Mouse (Mus musculus): ENCODE results near the gene Wwtr1. TPM values are rescaled to one million over a fixed set of nuclear protein-coding genes. Genes with fewer than 3 reads are reported as not detected.

Gene Wwtr1
- polyA plus RNA-seq, 1 experiment from 2014 or later = 29.9 TPM

DNA sequence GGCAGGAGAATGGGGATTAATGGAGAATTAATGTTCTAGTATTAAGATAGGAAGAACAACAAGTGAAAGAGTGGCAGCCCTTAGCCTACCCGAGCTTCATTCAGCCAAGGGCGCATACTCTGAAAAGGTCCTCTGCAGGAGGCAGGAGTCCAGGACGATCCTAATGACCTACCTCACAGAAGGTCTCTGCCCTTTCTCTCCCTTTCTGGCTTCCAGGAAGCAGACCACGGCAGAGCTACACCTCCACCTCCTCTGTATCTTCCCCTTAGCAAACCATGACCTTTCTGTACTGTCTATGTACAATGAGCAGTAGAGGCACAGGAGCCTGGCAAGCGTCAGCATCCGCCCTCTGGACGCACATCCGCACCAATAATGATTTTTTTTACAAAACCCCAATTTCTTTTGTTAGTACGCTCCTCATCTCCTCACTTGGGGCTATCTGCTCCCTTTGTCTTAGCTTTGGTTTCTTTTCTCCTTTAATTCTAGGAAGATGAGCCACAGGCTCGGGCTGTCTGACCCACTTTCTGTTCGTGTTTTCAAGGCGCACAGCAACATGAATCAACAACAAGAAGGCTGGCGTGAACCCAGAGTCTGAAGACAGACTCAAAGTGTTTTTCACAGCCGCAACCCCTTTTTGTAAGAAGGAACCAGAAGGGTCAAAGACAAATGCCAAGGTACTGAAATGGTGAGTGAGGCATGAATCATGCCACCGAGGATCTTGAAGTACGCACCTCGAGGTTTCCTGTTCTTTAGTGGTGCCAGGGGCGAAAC is 63.7 kb downstream of the Wwtr1 start:
- no peak for ATAC-seq (ENCODE audit: low read depth)
- Histone ChIP-seq H3K9me3 (ENCODE audit: control insufficient read depth, low read length) (no peaks in the 10 kb centered on the region), H3K27me3 (ENCODE audit: control insufficient read depth, insufficient read depth, low read depth, low read length) (no peaks in the 10 kb centered on the region), H3K4me1 (replicated peaks; ENCODE audit: control insufficient read depth, insufficient read depth, low read length) (peaks cover 18% of the 10 kb centered on the region), H3K4me2 (ENCODE audit: low read depth, low read length) (no peak overlapping the region), H3K9ac (ENCODE audit: low read length) (no peak overlapping the region), H3K27ac (ENCODE audit: low read length) (no peak overlapping the region), H3K36me3 (ENCODE audit: control insufficient read depth, insufficient read depth, low read length) (no peaks in the 10 kb centered on the region), H3K4me3 (ENCODE audit: low read length) (no peak overlapping the region)
- 75% methylated on average over 18 of the region's 18 CpGs for WGBS

DNA sequence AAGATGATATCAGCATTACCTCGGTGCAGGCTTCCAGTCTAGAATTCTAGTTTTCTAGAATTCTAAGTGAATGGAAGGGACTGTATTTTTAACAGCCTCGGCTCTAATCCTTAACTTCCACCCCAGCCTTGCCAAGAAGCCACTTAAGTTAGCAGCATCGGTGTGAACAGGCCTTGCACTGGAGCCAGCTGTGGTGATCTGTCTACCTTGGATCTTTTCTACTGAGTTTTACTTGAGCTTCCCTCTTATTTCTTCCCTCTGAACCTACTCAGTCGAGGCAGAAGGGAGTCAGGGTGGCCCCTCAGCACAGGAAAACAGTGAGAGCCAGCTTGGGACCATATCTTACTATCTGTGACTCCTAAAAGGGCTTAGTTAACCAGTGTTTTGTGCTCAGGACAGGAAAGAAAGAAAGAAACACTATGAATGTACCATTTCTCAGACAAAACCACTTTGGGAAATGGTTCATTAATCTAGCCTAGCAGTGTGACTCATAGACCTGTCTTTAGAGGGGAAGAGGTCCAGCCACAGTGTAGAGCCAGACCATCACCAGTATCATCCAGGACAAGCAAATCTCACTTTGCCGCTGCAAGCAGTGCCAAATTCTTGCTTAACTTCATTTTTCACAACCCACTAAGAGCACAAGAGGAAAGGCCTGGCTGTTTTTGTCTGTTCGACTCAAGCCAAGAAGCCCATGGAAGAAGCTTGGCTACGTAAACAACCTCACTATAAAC is 65.6 kb downstream of the Wwtr1 start:
- Histone ChIP-seq H3K36me3 (ENCODE audit: control insufficient read depth, insufficient read depth, low read length) (no peaks in the 10 kb centered on the region), H3K4me2 (ENCODE audit: low read depth, low read length) (no peak overlapping the region), H3K4me1 (replicated peaks; ENCODE audit: control insufficient read depth, insufficient read depth, low read length) (peaks cover 18% of the 10 kb centered on the region), H3K27ac (ENCODE audit: low read length) (peak overlapping the region; percentile 56; the same call in 1 of the 2 replicates), H3K27me3 (ENCODE audit: control insufficient read depth, insufficient read depth, low read depth, low read length) (no peaks in the 10 kb centered on the region), H3K9ac (ENCODE audit: low read length) (no peak overlapping the region; the same call in 1 of the 2 replicates), H3K4me3 (ENCODE audit: low read length) (no peak overlapping the region), H3K9me3 (ENCODE audit: control insufficient read depth, low read length) (no peaks in the 10 kb centered on the region)
- ATAC-seq (ENCODE audit: low read depth) = peak; percentile 75
- 59% methylated on average over 7 of the region's 7 CpGs for WGBS

DNA sequence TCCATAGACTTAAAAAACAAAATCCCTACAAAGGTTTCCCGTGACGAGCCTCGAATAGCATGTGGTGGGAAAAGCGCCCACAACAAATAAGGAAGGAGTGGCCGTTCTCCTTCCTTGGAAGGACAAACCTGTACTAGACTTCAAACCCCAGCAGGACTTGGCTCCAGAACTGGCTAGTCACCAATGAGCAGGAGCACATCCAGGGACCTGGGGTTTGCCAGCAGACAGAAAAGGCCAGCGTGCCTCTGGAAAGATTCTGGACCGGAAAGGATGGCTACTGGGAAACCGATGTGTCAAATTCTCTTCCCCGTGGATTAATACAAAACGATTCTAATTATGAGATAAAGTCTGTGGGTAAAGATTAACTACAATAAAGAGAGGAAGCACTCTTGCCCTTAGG is 69.7 kb downstream of the Wwtr1 start:
- Histone ChIP-seq H3K36me3 (ENCODE audit: control insufficient read depth, insufficient read depth, low read length) (no peaks in the 10 kb centered on the region), H3K9ac (ENCODE audit: low read length) (no peak overlapping the region), H3K27ac (ENCODE audit: low read length) (no peak overlapping the region), H3K27me3 (ENCODE audit: control insufficient read depth, insufficient read depth, low read depth, low read length) (no peaks in the 10 kb centered on the region), H3K4me2 (ENCODE audit: low read depth, low read length) (no peak overlapping the region), H3K4me3 (ENCODE audit: low read length) (no peak overlapping the region), H3K9me3 (ENCODE audit: control insufficient read depth, low read length) (no peaks in the 10 kb centered on the region), H3K4me1 (replicated peaks; ENCODE audit: control insufficient read depth, insufficient read depth, low read length) (peaks cover 16% of the 10 kb centered on the region)
- no peak for ATAC-seq (ENCODE audit: low read depth)
- 83% methylated on average over 10 of the region's 10 CpGs for WGBS

DNA sequence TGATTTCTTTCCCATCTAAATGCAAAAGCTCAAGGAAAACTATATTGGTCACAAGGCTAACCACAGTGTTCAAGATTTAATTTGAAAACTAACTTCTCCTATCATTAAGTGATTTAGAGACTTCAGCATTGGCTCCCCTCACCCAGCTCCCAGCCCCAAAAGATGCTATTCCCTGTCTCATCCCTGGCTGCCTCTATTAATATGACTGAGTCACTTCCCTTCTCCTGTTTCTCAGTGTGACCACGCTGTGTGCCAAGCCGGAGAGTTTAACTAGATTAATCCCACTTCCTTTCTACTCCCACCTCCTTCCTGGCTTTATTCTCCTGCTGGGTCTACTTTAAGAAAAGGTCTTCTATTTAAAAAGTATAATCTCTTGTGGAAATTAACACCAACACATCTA is 71.0 kb downstream of the Wwtr1 start:
- Histone ChIP-seq H3K9ac (ENCODE audit: low read length) (no peak overlapping the region), H3K4me1 (replicated peaks; ENCODE audit: control insufficient read depth, insufficient read depth, low read length) (peaks cover 8% of the 10 kb centered on the region; the same call in 1 of the 2 replicates), H3K9me3 (ENCODE audit: control insufficient read depth, low read length) (no peaks in the 10 kb centered on the region), H3K27me3 (ENCODE audit: control insufficient read depth, insufficient read depth, low read depth, low read length) (no peaks in the 10 kb centered on the region), H3K4me2 (ENCODE audit: low read depth, low read length) (no peak overlapping the region), H3K36me3 (ENCODE audit: control insufficient read depth, insufficient read depth, low read length) (peaks cover 9% of the 10 kb centered on the region), H3K27ac (ENCODE audit: low read length) (peak overlapping the region; percentile 43), H3K4me3 (ENCODE audit: low read length) (no peak overlapping the region)
- WGBS = 51% methylated on average over 2 of the region's 2 CpGs
- ATAC-seq (ENCODE audit: low read depth) = peak; percentile 57; the same call in 1 of the 2 replicates

DNA sequence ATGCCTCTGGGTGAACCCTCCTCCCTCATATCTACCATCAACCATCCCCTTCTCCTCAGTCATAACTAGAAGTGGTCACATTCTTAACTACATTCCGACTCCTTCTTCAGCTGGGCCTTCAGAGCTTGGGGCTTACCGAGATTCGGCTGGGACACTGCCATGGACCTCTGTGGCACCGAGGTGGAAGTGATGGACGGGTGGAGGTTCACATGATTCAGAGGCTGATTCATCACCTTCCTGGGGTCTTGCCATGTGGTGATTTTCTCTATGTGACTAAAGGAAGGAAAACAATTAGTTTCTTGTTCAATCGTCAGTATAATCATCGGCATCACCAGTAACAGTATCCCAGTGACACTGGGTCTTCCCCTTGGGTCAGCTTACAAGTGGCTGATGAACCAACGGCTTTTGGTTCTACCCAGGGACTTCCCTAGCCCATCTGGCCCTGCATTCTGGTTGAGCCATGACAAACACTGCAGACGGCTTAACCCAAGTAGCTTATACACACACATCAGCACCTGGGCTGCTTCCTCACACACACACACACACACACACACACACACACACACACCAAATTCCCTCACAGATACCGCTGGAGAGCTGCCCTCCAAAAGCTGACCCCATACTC is 74.0 kb downstream of the Wwtr1 start:
- H3K9me3 ChIP-seq (ENCODE audit: control insufficient read depth, low read length) = no peaks in the 10 kb centered on the region
- H3K27ac ChIP-seq (ENCODE audit: low read length) = no peak overlapping the region
- WGBS = 75% methylated on average over 10 of the region's 10 CpGs
- no peak overlapping the region for H3K9ac ChIP-seq (ENCODE audit: low read length)
- H3K4me2 ChIP-seq (ENCODE audit: low read depth, low read length) = no peak overlapping the region
- H3K36me3 ChIP-seq (ENCODE audit: control insufficient read depth, insufficient read depth, low read length) = peaks cover 9% of the 10 kb centered on the region
- peaks cover 8% of the 10 kb centered on the region; the same call in 1 of the 2 replicates for H3K4me1 ChIP-seq (replicated peaks; ENCODE audit: control insufficient read depth, insufficient read depth, low read length)
- H3K4me3 ChIP-seq (ENCODE audit: low read length) = no peak overlapping the region
- H3K27me3 ChIP-seq (ENCODE audit: control insufficient read depth, insufficient read depth, low read depth, low read length) = no peaks in the 10 kb centered on the region
- ATAC-seq (ENCODE audit: low read depth) = no peak

DNA sequence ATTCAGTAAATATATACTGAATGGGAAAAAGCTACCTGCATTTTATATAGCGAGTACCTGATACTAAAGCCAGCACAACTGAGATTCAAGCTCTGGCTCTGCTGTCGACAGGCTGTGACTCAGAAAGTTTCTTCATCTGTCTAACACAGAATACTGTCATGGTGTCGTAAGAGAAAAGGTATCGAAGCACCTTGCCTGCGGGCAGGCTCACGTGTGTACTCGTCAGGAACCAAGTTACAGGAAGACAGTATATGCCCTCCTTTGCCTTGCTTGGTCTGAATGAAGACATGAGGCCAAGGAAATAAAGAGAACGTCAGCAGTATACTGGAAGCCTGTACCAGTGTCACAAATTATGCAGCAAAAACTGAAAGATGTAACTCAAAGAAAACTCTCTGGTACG is 74.9 kb downstream of the Wwtr1 start:
- Histone ChIP-seq H3K9me3 (ENCODE audit: control insufficient read depth, low read length) (no peaks in the 10 kb centered on the region), H3K4me1 (replicated peaks; ENCODE audit: control insufficient read depth, insufficient read depth, low read length) (peaks cover 8% of the 10 kb centered on the region; the same call in 1 of the 2 replicates), H3K4me3 (ENCODE audit: low read length) (no peak overlapping the region), H3K27ac (ENCODE audit: low read length) (no peak overlapping the region), H3K27me3 (ENCODE audit: control insufficient read depth, insufficient read depth, low read depth, low read length) (no peaks in the 10 kb centered on the region), H3K36me3 (ENCODE audit: control insufficient read depth, insufficient read depth, low read length) (peaks cover 9% of the 10 kb centered on the region), H3K4me2 (ENCODE audit: low read depth, low read length) (no peak overlapping the region), H3K9ac (ENCODE audit: low read length) (no peak overlapping the region)
- 92% methylated on average over 9 of the region's 9 CpGs for WGBS
- ATAC-seq (ENCODE audit: low read depth) = no peak

DNA sequence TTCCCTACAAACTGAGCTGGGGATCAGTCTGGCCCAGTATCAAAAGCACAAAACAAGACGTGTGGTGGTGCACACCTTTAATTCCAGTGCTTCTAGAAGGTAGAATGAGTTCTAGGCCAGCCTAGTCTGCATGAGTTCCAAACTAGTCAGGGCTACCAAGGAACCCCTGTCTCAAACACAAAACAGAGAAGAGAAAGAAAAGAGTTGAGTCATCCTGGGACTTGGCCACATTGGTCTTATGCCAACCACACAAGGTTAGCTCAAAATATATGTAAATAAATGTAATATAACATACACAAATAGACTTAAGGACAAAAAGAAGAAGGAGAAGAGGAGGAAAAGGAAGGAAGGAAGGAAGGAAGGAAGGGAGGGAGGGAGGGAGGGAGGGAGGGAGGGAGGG is 77.9 kb downstream of the Wwtr1 start:
- Histone ChIP-seq H3K27ac (ENCODE audit: low read length) (no peak overlapping the region), H3K9me3 (ENCODE audit: control insufficient read depth, low read length) (no peaks in the 10 kb centered on the region), H3K9ac (ENCODE audit: low read length) (no peak overlapping the region), H3K4me1 (replicated peaks; ENCODE audit: control insufficient read depth, insufficient read depth, low read length) (peaks cover 6% of the 10 kb centered on the region), H3K4me3 (ENCODE audit: low read length) (no peak overlapping the region), H3K27me3 (ENCODE audit: control insufficient read depth, insufficient read depth, low read depth, low read length) (no peaks in the 10 kb centered on the region), H3K4me2 (ENCODE audit: low read depth, low read length) (no peak overlapping the region), H3K36me3 (ENCODE audit: control insufficient read depth, insufficient read depth, low read length) (peaks cover 9% of the 10 kb centered on the region)
- no peak for ATAC-seq (ENCODE audit: low read depth)
- 82% methylated on average over 1 of the region's 1 CpGs for WGBS

DNA sequence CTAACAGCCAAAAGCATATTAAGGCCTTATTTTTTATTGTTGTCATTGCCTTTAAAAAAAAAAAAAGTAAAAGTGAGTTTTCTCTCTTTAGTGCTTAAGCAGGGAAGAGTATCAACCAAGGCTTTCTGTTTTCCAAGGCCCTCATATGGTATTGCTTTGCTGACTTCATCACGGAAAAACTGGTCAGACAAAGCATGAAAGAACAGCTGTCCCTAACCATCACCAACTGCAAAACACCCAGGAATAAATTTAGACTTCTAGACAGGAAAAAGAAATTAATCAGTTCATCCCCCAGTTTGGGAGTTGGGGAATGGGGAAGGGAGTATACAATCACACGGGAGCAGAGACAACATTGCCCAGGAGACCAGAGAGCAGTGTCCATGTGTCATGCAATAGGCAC is 79.3 kb downstream of the Wwtr1 start:
- no peak overlapping the region for H3K9ac ChIP-seq (ENCODE audit: low read length)
- H3K27ac ChIP-seq (ENCODE audit: low read length) = no peak overlapping the region
- WGBS = 64% methylated on average over 2 of the region's 2 CpGs
- H3K9me3 ChIP-seq (ENCODE audit: control insufficient read depth, low read length) = no peaks in the 10 kb centered on the region
- no peak for ATAC-seq (ENCODE audit: low read depth)
- no peak overlapping the region for H3K4me2 ChIP-seq (ENCODE audit: low read depth, low read length)
- no peaks in the 10 kb centered on the region for H3K27me3 ChIP-seq (ENCODE audit: control insufficient read depth, insufficient read depth, low read depth, low read length)
- H3K4me1 ChIP-seq (replicated peaks; ENCODE audit: control insufficient read depth, insufficient read depth, low read length) = peaks cover 6% of the 10 kb centered on the region
- H3K36me3 ChIP-seq (ENCODE audit: control insufficient read depth, insufficient read depth, low read length) = peaks cover 9% of the 10 kb centered on the region
- H3K4me3 ChIP-seq (ENCODE audit: low read length) = no peak overlapping the region

All from lung, embryonic 16.5 days (tissue).